Mouse (Mus musculus): Measurements from ENCODE around the gene Pate2. TPM values are rescaled to one million over a fixed set of nuclear protein-coding genes. Genes with fewer than 3 reads are reported as not detected.

Gene Pate2
- total and polyA plus RNA-seq, 3 experiments: 0.23 to 0.29 TPM; not detected in 1

- H3K4me1 ChIP-seq (ENCODE audit: control insufficient read depth in 1 of 2, insufficient read depth in 2 of 2, low read length in 2 of 2): no peaks in the 10 kb centered on the region
- H3K27me3 ChIP-seq (ENCODE audit: control insufficient read depth in 1 of 2, insufficient read depth in 2 of 2, low read length in 2 of 2): no peaks in the 10 kb centered on the region; a peak in 1 of 4 replicates
- no peak for DNase-seq (ENCODE audit: low read depth, low spot score)
- H3K79me2 ChIP-seq (ENCODE audit: control insufficient read depth, insufficient read depth, low read length, poor library complexity): no peaks in the 10 kb centered on the region
- TF ChIP-seq NELFE (IDR thresholded peaks at IDR 0.05; ENCODE audit: low read depth, low read length): no peak
- no peaks in the 10 kb centered on the region for H3K36me3 ChIP-seq (ENCODE audit: control insufficient read depth in 1 of 2, insufficient read depth in 2 of 2, low read length in 2 of 2)
- H3K4me3 ChIP-seq (ENCODE audit: control insufficient read depth in 1 of 2, insufficient read depth in 1 of 2, low read depth in 2 of 2, low read length in 2 of 2): no peak overlapping the region
- no peaks in the 10 kb centered on the region for H3K9me3 ChIP-seq (replicated peaks; ENCODE audit: insufficient read depth, low read length)
- H3K27ac ChIP-seq (ENCODE audit: control insufficient read depth, low read depth, low read length): no peak overlapping the region
- no peak overlapping the region for H3K9ac ChIP-seq (ENCODE audit: control insufficient read depth, low read depth, low read length, poor library complexity, severe bottlenecking)
Measured at GRCm38 (mm10) chr9:35587674-35588073, 17.6 kb downstream of the Pate2 start.

DNA sequence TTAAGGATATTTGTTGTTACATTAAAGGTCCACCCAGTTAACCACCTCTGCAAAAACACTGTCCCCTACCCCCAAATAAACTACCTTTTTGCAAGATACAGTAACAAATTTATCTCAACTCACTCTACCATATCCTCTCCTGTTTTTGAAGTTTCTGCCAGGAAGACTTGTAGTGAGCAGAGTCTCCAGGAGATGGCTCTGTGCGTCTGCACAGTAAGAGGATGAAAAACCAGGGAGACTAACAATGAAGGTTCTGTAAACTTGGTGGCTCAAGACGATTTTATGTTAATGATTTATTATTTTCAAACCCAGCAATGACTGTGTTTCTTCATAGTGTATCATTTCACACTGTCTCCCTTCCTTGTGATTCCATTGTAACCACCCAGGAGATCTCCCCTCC lies 22.8 kb downstream of the Pate2 start:
- Histone ChIP-seq H3K4me1 (ENCODE audit: control insufficient read depth in 1 of 2, insufficient read depth in 2 of 2, low read length in 2 of 2) (no peaks in the 10 kb centered on the region), H3K27me3 (ENCODE audit: control insufficient read depth in 1 of 2, insufficient read depth in 2 of 2, low read length in 2 of 2) (no peaks in the 10 kb centered on the region), H3K9ac (ENCODE audit: control insufficient read depth, low read depth, low read length, poor library complexity, severe bottlenecking) (no peak overlapping the region), H3K27ac (ENCODE audit: control insufficient read depth, low read depth, low read length) (no peak overlapping the region), H3K36me3 (ENCODE audit: control insufficient read depth in 1 of 2, insufficient read depth in 2 of 2, low read length in 2 of 2) (no peaks in the 10 kb centered on the region), H3K4me3 (ENCODE audit: control insufficient read depth in 1 of 2, insufficient read depth in 1 of 2, low read depth in 2 of 2, low read length in 2 of 2) (no peak overlapping the region), H3K9me3 (replicated peaks; ENCODE audit: insufficient read depth, low read length) (no peaks in the 10 kb centered on the region), H3K79me2 (ENCODE audit: control insufficient read depth, insufficient read depth, low read length, poor library complexity) (no peaks in the 10 kb centered on the region)
- peak; percentile 44 for DNase-seq (ENCODE audit: low read depth, low spot score)
- TF ChIP-seq RAD21 (IDR thresholded peaks at IDR 0.05; ENCODE audit: low read depth, low read length) (peak; percentile 67), CTCF (IDR thresholded peaks at IDR 0.05 in 2 of 3, conservative IDR thresholded peaks at IDR 0.05 in 1 of 3; ENCODE audit: control insufficient read depth in 1 of 3, insufficient read depth in 1 of 3, low read depth in 2 of 3, low read length in 3 of 3, poor library complexity in 1 of 3, severe bottlenecking in 1 of 3) (peak; percentile 26 to 66 (median 39); a peak in 5 of 6 replicates), SMC3 (IDR thresholded peaks at IDR 0.05; ENCODE audit: low read depth, low read length) (peak; percentile 63), MYB (IDR thresholded peaks at IDR 0.05; ENCODE audit: low read depth, low read length) (no peak), SIN3A (IDR thresholded peaks at IDR 0.05; ENCODE audit: low read length) (no peak), ZC3H11A (IDR thresholded peaks at IDR 0.05; ENCODE audit: low read depth, low read length) (peak; percentile 43; the same call in 1 of the 2 replicates), ZNF384 (IDR thresholded peaks at IDR 0.05; ENCODE audit: low read depth, low read length) (no peak)

DNA sequence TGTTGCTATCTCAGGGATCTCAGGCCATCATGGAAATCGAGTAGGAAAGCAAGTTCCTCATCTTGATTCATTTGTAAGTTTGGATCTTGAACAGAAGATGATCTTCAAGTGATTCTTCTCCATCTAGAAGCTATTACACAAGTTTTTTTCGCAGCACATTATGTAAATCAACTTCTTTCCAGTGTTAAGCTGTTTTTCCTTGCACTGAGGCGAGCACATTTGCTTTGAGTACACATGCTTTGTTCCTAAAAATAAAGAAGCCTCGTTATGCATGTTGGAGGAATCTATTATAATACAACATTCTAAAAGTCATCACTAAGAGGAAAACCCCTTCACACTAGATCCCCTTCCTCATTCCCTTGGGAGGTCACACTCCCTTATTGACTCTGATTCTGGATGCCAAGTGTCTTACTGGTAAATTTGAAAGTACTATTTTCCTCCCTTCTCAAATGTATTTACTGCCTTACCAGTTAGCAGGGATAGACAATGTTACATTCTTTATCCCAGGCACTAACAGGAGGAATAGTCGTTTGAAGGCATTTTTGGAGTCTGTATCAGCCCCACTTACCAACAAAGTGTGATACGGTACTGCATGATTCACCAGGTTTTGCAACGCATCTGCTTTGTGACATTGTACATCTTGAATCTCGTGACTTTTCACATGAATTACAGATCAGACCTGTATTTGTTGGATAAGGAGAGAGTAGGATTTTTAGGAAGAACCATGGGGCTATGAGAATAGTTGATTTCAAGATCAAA lies 37.7 kb downstream of the Pate2 start:
- no peaks in the 10 kb centered on the region for H3K9me3 ChIP-seq (replicated peaks; ENCODE audit: insufficient read depth, low read length)
- no peak overlapping the region for H3K4me3 ChIP-seq (ENCODE audit: control insufficient read depth in 1 of 2, insufficient read depth in 1 of 2, low read depth in 2 of 2, low read length in 2 of 2)
- no peak overlapping the region for H3K27ac ChIP-seq (ENCODE audit: control insufficient read depth, low read depth, low read length)
- no peak for TF ChIP-seq UBTF (IDR thresholded peaks at IDR 0.05; ENCODE audit: borderline replicate concordance, insufficient read depth, low read depth, low read length)
- no peak for TF ChIP-seq GABPA (IDR thresholded peaks at IDR 0.05; ENCODE audit: low read depth, low read length)
- TF ChIP-seq ZC3H11A (IDR thresholded peaks at IDR 0.05; ENCODE audit: low read depth, low read length): no peak
- TF ChIP-seq MEF2A (IDR thresholded peaks at IDR 0.05; ENCODE audit: extremely low read depth, insufficient replicate concordance, low read depth, low read length, poor library complexity, severe bottlenecking): no peak
- no peak for TF ChIP-seq GATA1 (IDR thresholded peaks at IDR 0.05; ENCODE audit: low read depth, low read length)
- no peak for TF ChIP-seq RAD21 (IDR thresholded peaks at IDR 0.05; ENCODE audit: low read depth, low read length)
- DNase-seq (ENCODE audit: low read depth, low spot score): no peak
- H3K36me3 ChIP-seq (ENCODE audit: control insufficient read depth in 1 of 2, insufficient read depth in 2 of 2, low read length in 2 of 2): no peaks in the 10 kb centered on the region
- no peaks in the 10 kb centered on the region for H3K4me1 ChIP-seq (ENCODE audit: control insufficient read depth in 1 of 2, insufficient read depth in 2 of 2, low read length in 2 of 2)
- no peaks in the 10 kb centered on the region for H3K27me3 ChIP-seq (ENCODE audit: control insufficient read depth in 1 of 2, insufficient read depth in 2 of 2, low read length in 2 of 2)
- no peaks in the 10 kb centered on the region for H3K79me2 ChIP-seq (ENCODE audit: control insufficient read depth, insufficient read depth, low read length, poor library complexity)
- H3K9ac ChIP-seq (ENCODE audit: control insufficient read depth, low read depth, low read length, poor library complexity, severe bottlenecking): no peak overlapping the region
